8 mouse cellular contexts compared by ENCODE assay signal in the genomic region with DNA sequence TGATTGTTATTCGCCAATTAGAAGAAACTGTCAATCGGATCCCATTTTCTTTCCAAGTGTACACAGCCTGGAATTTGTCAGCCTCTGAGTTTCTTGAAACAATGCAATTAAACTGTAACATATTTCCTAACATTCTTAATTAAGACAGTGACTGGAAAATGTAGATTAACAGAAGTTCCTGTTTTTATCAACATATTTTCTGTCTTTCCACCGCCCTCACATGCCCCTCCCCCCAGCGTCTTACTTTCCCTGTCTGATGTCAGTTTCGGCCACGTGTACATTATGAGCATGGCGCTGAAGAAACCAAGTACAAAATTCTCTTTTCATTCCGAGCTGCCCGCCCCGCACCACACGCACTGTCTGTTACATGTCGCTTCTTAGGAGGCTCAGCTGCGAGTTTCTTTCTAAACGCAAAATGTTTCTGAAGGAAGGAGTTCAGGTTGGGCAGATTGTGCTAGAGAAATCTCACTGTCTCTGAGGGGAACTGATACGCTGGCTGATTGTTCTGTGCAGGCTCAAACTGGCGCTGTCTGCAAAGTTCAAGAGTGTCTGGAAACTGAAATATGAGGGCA.
DNase-seq lines count a peak whose midpoint lies in the region; ATAC-seq lines count a peak whose summit lies in the region.

No protein-coding gene starts in this region.

- peak; percentile 52 for DNase-seq in embryo, embryonic 10 days (ENCODE audit: low spot score)
- no peak for DNase-seq in embryo, embryonic 9.5 days (ENCODE audit: extremely low spot score)
- peak; percentile 79 for DNase-seq in layer of hippocampus, adult 11-12 months (ENCODE audit: low spot score)

- H3K4me2 ChIP-seq in embryonic facial prominence, embryonic 12.5 days (replicated peaks): peak overlapping the region; percentile 18
- H3K4me2 ChIP-seq in lung, embryonic 15.5 days: peak overlapping the region; percentile 35

- H3K9me3 ChIP-seq in embryonic facial prominence, embryonic 12.5 days: no peaks in the 10 kb centered on the region
- H3K9me3 ChIP-seq in lung, embryonic 15.5 days: no peaks in the 10 kb centered on the region

- peak overlapping the region; percentile 18 for H3K27ac ChIP-seq in embryonic facial prominence, embryonic 12.5 days
- H3K27ac ChIP-seq in lung, embryonic 15.5 days: no peak overlapping the region

- WGBS in embryonic facial prominence, embryonic 12.5 days: 30% methylated on average over 16 of the region's 16 CpGs
- 37% methylated on average over 16 of the region's 16 CpGs for WGBS in lung, embryonic 15.5 days

- ATAC-seq in embryonic facial prominence, embryonic 12.5 days (ENCODE audit: insufficient number of reproducible peaks, insufficient read depth, low FRiP score, low TSS enrichment): no peak
- peak; percentile 43 to 46; a peak in 3 of 4 replicates for ATAC-seq in hematopoietic stem cell, adult 5-6 weeks (replicated peaks in 1 of 2; ENCODE audit: insufficient read depth in 1 of 2, low FRiP score in 2 of 2, low TSS enrichment in 1 of 2, low read depth in 1 of 2, poor library complexity in 2 of 2, severe bottlenecking in 2 of 2)
- ATAC-seq in lung, embryonic 15.5 days (ENCODE audit: borderline replicate concordance, extremely low read depth, low FRiP score, low TSS enrichment): no peak
- ATAC-seq in neutrophil, adult 5-6 weeks (ENCODE audit: extremely low read depth, insufficient number of reproducible peaks, low FRiP score, poor library complexity, severe bottlenecking): peak; percentile 28; the same call in 1 of the 2 replicates
- ATAC-seq in erythroid progenitor cell, adult 5-6 weeks (replicated peaks; ENCODE audit: low FRiP score, poor library complexity, severe bottlenecking): no peak

- 0 out of 2 replicates have a peak, but pooled peaks cover 4% of the 10 kb centered on the region for H3K27me3 ChIP-seq in embryonic facial prominence, embryonic 12.5 days
- H3K27me3 ChIP-seq in lung, embryonic 15.5 days: no peaks in the 10 kb centered on the region

- peaks cover 60% of the 10 kb centered on the region for H3K4me1 ChIP-seq in embryonic facial prominence, embryonic 12.5 days
- peaks cover 19% of the 10 kb centered on the region for H3K4me1 ChIP-seq in lung, embryonic 15.5 days

- no peaks in the 10 kb centered on the region for H3K36me3 ChIP-seq in embryonic facial prominence, embryonic 12.5 days
- no peaks in the 10 kb centered on the region for H3K36me3 ChIP-seq in lung, embryonic 15.5 days

- no peak overlapping the region for H3K9ac ChIP-seq in embryonic facial prominence, embryonic 12.5 days
- no peak overlapping the region; the same call in 1 of the 2 replicates for H3K9ac ChIP-seq in lung, embryonic 15.5 days

- H3K4me3 ChIP-seq in embryonic facial prominence, embryonic 12.5 days: no peak overlapping the region
- no peak overlapping the region for H3K4me3 ChIP-seq in lung, embryonic 15.5 days

Comparison
In these comparisons a context has a peak if more than half of its experiments do, and no peak if none do; other contexts are left out.
1. ATAC-seq: peak in hematopoietic stem cell, adult 5-6 weeks (2 of 2) and neutrophil, adult 5-6 weeks (single experiment); none in embryonic facial prominence, embryonic 12.5 days (single experiment), lung, embryonic 15.5 days (single experiment) and erythroid progenitor cell, adult 5-6 weeks (single experiment).